Mouse (Mus musculus): Measurements from ENCODE around the gene Ms4a15. TPM values are rescaled to one million over a fixed set of nuclear protein-coding genes. Genes with fewer than 3 reads are reported as not detected.

Gene Ms4a15
- polyA plus RNA-seq, 1 experiment: 0.73 TPM

DNA sequence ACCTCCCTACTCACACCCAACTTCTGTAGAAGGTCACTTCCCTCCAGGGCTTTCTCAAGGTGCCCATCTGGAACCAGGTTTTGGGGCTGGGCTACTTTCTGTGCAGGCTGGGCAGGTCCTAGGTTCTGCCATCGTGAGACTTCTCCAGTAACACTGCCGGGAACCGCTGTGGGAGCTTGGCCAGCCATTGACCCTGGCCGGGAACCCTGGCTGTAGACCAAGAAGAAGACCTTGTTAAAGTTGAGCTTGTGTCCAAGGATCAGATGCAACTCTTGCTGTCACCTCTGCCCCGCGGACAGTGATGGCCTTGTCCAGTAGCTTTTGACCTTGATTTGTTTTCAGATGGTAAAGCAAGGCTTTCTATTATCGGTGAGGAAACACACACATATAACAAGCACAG, 24.5 kb downstream of the Ms4a15 start:
- WGBS: 84% methylated on average over 7 of the region's 7 CpGs
- DNase-seq (ENCODE audit: low read depth, low spot score): no peak

DNA sequence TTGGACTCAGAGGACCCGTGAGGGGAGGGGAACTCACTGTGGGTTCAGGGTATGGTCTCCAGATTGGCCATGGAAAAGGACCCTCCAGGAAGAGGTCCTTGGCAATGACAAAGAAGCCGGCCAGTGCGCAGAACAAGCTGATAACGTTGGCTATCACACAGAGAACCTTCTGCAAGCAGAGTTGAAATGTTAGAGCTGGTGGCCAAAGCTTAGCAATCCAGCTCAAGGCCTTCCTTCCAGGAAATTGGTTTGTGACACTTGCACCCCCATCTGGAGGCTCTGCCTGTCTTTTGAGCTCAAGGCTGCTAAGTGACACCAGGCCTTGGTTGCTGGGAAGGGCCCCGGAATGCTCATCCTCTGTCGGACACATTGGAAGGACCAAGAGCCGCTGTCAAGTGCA, 27.3 kb downstream of the Ms4a15 start:
- 84% methylated on average over 7 of the region's 7 CpGs for WGBS
- no peak for DNase-seq (ENCODE audit: low read depth, low spot score)

DNA sequence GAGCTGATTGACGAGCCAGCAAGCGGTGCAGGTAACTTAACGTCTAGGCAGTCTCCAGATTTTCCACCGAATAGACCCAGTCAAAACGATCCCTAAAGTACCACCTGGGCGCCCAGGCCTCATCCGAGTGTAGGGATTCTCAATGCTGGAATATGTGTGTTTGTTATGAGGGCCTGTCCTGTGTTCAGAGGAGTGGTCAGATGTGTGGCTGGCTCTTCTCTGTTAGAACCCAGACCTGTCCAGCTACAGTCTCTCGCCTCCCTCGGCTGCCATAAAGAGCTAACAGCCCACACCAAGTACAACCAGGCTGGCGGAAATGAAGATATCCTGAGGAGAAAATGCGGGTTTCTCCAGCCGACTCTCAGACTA, 33.1 kb downstream of the Ms4a15 start:
- DNase-seq (ENCODE audit: low read depth, low spot score): no peak
- WGBS: 45% methylated on average over 12 of the region's 12 CpGs

DNA sequence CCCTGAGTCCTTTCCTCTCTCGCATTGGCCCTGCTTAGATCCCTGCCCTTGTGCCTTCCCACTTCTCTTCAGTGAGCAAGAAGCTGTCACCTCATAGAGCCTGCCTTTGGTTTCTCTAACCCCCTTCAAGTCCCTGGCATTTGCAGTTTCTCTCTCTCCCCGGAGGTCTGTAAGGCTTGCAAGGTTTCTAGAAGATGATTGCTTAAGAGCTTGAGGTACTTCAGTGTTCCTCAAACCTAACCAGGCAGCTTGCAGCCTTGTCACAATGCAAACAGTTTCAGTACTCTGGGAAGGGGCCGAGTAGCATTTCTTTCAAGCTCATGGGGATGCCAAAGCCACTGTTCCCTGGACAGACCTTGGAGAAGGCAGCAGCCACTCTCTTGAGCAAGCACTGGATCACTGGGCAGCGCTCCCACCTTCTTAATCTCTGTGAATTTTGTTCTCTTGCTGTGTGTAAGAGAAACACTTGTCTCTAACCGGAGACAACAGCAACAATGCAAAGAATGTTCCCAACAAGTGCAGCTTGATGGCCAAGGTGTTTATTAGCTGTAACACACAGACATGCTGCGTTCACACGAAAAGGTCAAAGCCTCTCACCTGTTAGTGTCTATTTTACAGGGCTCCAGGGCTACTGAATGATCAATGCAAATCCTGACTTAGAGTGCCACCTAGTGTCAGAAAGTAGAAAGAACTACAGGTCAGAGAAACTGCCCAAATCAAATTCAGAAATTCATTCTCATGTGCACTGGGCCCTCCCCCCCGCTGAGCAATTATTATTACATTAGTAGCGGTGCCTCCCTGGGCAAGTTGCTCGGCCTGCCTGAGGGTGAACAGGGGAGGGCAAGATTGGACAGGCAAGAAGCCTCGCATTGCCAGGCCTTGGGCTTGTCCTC, 33.7 kb downstream of the Ms4a15 start:
- no peak for DNase-seq (ENCODE audit: low read depth, low spot score)
- WGBS: 31% methylated on average over 11 of the region's 11 CpGs

DNA sequence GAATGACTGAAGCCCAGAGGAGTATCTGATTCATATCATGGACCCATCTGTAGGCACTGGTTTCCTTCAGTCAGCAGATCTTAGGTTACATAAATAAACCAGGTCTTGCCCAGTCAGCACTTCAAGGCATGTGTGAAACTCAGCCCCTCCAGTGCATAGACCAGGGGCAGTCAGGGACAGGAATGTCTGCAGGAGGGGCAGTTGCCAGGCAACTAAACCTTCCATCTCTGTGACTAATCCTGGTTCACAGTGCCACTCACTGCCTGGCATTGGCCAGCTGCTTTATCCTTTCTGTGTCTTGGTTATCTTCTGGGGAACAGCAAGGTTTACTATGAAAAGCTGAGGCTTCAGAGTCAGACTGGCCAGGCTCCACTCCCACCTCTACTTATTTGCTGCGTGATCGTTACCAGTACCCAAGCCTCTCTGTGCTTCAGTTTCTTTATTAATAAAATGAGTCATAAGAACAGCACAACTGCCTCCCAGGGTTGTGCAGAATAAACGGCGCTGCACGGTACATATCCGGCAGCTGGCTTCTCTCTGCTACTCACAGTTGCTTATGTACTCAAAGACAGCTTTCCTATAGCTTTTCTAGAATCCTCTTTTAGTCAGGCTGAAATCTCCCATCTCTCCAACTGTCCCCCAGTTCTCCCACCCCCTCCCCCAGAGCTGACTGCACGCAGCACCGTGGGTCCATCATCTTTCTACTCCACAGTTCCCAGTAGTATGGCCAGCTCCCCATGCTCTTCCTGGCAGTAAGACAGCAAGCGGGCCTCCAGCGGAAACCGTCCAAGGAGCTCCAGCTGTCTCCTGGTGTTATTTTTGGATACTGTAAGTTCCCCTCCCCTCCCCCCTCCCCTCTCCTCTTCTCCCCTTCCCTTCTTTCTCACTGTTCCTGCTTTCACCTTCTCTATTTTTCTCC, 40.8 kb downstream of the Ms4a15 start:
- WGBS: 57% methylated on average over 11 of the region's 11 CpGs
- DNase-seq (ENCODE audit: low read depth, low spot score): no peak

DNA sequence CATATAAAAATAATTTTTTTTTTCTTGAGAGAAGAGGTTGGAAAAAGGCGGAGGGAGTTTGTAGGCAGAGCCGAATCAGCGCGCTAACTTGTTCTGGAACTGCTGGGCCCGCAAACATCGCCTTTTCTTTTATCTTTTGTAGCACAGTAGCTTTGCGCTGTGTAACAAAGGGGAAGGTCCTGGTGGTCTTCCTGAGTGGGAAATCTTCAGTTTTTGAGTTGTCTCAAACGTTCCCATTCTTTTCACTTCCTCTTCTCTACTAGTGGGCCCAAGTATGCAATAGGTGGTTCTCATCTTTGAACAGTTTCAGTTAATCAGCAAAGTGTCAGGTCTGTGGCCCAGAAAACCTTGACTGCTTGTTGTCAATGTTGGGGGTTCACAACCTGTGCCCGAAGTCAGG, 43.5 kb downstream of the Ms4a15 start:
- 19% methylated on average over 9 of the region's 9 CpGs for WGBS
- no peak for DNase-seq (ENCODE audit: low read depth, low spot score)

DNA sequence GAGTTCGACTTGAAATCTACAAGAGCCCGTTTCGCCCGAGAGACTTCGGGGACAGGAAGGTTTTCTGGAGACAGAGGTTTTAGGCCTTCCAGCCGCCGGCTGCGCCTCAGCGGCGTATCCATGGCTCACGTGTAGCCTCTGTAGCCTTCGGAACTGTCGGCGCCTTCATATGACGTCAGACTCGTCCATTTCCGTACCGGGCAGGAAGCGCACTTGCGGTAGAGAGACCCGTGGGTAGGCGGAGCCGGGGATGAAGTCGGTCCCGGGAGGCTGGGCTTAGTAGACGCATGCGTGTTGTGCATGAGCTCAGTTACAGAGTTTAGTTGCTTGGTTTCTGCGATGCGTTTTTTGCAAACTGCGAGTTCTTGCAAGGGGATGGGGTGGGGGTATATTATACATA, 43.9 kb downstream of the Ms4a15 start, which contains the start of gene Ccdc86:
Gene Ccdc86, minus strand, starts transcription at position 155 of the 400 bp plus-strand sequence.
- WGBS: under 1% methylated on average over 30 of the region's 30 CpGs

DNA sequence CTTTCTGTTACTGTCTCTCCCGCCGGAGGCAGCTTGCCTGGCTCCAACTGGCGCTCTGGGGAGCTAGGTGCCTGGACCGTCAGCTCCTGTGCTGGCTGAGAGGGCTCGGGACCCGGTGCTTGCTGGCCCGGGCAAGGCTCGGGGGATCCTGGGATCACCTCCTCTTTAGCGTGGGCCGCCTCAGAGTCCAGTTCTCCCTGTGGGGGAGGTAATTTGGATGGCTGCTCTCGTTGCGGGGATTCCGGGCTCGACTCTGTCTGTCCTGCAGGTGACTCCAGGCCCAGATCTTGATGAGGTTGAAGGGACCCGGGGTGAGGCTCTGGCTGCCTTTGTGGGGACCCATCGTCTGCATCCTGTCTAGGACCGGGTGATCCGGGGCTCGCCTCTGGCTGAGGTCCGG, 44.6 kb downstream of the Ms4a15 start:
- WGBS: under 1% methylated on average over 20 of the region's 20 CpGs
- DNase-seq (ENCODE audit: low read depth, low spot score): no peak

More for the DNA sequence above, 43.9 kb downstream of the Ms4a15 start, which contains the start of gene Ccdc86:
- DNase-seq (ENCODE audit: low read depth, low spot score): peak; percentile 98

DNA sequence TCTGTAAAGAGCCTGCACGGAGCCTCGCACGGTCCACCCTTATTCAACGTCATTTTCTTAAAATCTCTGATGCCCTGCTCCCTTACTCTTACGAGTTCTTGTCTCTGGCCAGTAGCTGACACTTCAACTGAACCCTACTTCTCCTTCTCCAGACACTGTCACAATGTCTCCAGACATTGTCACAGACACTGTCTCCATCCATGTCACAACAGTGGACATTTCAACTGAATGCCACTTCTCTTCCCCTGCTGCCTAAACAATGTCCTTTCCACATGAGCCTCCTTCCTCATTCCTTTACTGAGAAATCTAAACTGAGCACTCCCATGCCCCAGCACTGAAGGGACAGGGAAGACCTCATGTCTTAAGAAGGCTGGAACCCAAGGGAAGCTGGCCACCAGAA, 45.8 kb downstream of the Ms4a15 start:
- DNase-seq (ENCODE audit: low read depth, low spot score): no peak
- WGBS: 44% methylated on average over 5 of the region's 5 CpGs

DNA sequence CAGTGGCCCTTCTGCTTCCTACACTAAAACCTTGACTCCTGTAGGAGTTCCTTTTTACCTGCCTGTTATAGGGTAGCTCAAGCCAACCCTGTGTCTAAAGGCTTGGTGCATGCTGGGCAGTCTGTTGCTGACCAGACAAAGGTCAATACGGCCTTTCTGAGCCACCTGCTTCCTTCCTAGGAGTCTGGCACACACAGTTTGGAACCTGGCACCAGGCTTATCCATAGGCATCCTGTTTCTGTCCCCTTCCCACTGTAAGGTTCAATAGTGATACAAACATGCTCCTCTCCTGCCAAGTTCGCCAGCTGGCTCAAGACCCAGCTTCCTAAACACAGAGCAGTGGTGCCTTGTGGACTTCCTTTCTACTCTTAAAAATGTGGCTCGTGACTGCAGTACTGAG, 46.5 kb downstream of the Ms4a15 start:
- DNase-seq (ENCODE audit: low read depth, low spot score): no peak
- 55% methylated on average over 3 of the region's 3 CpGs for WGBS

DNA sequence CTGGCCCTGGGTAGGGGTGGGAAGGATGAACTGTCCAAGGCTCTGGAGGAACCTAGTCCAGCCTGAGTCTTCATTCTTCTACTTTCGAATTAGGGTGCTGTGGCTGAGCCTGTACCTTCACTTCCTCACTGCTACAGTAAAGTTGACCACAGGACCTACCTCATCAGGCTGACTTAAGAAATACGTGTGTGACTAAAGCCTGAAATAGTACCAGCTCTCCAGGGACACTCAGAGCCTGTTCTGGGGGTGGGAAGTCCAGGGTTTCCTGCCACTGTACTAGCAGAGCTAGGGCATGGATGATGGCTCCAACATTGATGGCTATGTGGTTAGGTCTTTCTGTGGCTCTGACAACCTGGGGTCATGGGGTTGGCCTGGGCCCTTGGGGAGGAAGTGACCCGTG, 49.1 kb downstream of the Ms4a15 start:
- WGBS: 78% methylated on average over 3 of the region's 3 CpGs
- no peak for DNase-seq (ENCODE audit: low read depth, low spot score)

DNA sequence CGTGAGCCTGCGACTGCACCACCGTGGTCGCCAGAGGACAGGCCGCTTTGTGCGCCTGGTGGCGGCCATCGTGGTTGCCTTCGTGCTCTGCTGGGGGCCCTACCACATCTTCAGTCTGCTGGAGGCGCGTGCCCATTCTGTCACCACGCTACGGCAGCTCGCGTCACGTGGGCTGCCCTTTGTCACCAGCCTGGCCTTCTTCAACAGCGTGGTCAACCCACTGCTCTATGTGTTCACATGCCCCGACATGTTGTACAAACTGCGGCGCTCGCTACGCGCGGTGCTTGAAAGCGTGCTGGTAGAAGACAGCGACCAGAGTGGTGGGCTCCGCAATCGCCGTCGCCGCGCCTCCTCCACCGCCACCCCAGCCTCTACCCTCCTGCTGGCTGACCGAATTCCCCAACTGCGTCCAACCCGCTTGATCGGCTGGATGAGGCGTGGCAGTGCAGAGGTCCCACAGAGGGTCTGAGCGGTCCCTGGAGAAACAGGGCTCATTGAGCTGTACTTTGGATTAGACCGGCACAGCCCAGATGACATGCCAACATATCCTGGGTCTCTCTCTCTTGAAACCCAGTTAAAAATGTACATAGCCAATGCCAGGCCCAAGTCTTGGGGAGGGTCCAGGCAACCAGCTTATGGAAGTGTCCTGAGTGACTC, 52.1 kb downstream of the Ms4a15 start:
- DNase-seq (ENCODE audit: low read depth, low spot score): no peak
- 28% methylated on average over 40 of the region's 40 CpGs for WGBS

DNA sequence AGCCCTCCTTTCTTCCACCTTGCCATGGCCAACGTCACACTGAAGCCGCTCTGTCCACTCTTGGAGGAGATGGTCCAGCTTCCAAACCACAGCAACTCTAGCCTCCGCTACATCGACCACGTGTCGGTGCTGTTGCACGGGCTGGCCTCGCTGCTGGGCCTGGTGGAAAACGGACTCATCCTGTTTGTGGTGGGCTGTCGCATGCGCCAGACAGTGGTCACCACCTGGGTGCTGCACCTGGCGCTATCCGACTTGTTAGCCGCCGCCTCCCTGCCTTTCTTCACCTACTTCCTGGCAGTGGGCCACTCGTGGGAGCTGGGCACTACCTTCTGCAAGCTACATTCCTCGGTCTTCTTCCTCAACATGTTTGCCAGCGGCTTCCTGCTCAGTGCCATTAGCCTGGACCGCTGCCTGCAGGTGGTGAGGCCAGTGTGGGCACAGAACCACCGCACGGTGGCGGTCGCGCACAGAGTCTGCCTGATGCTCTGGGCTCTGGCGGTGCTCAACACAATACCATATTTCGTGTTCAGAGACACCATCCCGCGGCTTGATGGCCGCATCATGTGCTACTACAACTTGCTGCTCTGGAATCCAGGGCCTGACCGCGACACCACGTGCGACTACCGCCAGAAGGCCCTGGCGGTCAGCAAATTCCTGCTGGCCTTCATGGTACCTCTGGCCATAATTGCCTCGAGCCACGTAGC, 52.8 kb downstream of the Ms4a15 start:
- DNase-seq (ENCODE audit: low read depth, low spot score): peak; percentile 75
- WGBS: 15% methylated on average over 37 of the region's 37 CpGs

DNA sequence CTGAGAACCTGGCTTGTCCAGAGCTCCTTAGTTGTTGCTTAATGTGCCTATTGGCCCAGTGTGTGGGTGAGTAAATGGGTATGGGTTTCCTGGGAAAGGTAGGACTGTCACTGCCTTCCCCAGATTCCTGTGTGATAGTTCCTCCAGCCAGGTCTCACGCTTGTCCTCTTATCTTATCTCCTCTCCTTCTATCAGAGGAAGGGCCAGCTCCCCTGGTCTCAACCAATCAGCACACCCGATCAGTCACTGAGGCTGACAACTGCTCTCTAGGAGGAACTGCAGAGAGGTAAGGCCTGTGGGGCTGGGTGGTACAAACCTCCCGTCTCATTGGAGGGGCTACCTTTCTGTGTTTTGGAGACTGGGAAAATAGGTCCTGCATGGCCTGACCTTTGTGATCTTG, 54.3 kb downstream of the Ms4a15 start:
- DNase-seq (ENCODE audit: low read depth, low spot score): no peak
- 48% methylated on average over 3 of the region's 3 CpGs for WGBS

DNA sequence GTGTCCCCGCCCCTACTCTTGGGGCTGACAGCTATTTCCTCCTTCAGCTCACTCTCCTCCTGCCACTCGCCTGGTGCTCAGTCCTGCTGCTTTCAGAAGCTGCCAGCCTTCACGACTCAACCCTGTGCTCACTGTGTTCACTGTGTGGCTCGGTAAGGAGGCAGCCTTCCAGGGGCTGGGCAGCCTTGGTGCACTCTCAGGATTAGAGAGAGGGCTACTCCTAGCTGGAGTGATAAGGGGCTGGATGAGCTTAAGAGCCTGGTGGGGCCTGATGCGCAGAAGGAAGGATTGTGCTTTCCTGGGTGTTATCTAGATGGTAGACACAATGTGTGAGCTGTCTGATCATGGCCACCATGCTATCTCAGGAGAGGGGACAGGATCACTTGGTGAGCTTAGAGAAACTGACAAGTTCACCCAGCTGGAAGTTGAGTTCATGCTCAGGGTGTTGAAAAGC, 55.9 kb downstream of the Ms4a15 start, which contains the start of gene Ptgdr2:
Gene Ptgdr2, plus strand, starts transcription at position 51 of the 454 bp plus-strand sequence.
- WGBS: 21% methylated on average over 5 of the region's 5 CpGs
- DNase-seq (ENCODE audit: low read depth, low spot score): no peak

DNA sequence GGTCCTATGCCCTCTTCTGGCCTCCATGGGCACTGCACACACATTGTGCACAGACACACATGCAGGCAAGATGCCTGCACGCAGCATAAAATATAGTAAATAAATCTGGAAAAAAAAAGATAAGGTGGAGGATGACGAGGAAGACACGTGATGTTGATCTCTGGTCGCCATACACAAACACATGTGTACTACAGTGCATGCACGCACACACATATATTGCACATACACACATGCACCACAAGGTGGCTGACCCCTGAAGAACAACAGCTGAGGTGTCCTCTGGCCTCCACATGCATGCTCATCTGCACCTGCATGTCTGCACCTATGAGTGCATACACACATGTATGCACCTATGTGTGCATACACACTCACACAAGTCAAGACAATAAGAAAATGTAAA, 57.0 kb downstream of the Ms4a15 start:
- no peak for DNase-seq (ENCODE audit: low read depth, low spot score)
- WGBS: 93% methylated on average over 5 of the region's 5 CpGs

DNA sequence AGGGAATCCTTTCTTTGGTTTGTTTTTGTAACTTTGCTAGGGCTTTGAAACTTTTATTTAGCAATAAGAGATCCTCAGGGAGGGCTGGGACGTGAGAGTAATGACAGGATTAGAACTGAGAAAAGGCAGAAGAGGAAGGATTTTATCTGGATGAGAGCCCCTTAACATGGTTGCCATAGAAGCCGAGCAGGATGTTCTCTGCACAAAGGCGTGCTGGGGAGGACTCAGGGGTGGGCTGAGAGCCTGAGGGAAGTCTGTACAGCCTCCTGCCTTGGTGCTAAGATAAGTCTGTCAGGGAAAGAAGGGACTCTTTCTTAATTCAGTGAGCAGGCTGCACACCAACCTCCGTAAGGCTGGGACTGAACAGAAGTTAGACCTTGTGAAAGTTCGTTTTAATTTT, 58.0 kb downstream of the Ms4a15 start:
- no peak for DNase-seq (ENCODE audit: low read depth, low spot score)
- whole genome bisulfite sequencing: 59% methylated on average over 5 of the region's 5 CpGs

DNA sequence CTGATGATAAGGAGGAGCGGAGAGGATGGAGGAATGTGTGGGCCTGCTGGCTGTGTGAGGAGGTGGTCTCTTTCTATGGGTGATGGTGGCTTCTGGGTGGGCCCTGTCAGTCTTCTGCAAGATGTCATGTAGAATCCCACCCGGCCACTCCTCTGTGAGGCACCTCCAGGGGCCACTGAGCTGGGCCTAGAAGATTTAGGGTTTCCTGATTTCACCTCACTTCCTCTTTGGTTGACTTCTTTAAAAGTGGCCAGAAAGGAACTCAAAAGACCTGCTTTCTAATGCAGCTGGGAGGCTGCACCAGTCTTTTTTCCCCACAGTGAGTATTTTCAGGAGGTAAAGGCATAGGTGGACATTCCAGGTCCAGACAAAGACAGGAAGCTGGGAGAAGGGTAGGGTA, 62.4 kb downstream of the Ms4a15 start:
- WGBS: 81% methylated on average over 2 of the region's 2 CpGs
- DNase-seq (ENCODE audit: low read depth, low spot score): no peak
